Mouse (Mus musculus) liver, postnatal 0 days (tissue): ENCODE results near the gene Lcat. TPM values are rescaled to one million over a fixed set of nuclear protein-coding genes. Genes with fewer than 3 reads are reported as not detected.

Experiments
- ATAC-seq: fragments of 200-750 bp; cut with Nextera tagmentation; 2 replicates; pipeline ENCODE4 v1.8.0; 2017; ENCODE audit warnings: mild to moderate bottlenecking, moderate library complexity
- DNase-seq: peaks from one replicate; pipeline ENCODE4 v3.0.0-alpha.2; 2016
- H3K27ac ChIP-seq: fragments of 300-500 bp; sonication (generic); 2 replicates; pipeline ENCODE4 v1.5.1; 2014; ENCODE audit warnings: antibody characterized with exemption, moderate library complexity, mild to moderate bottlenecking, low read depth
- H3K27me3 ChIP-seq: fragments of 300-500 bp; sonication (generic); 2 replicates; pipeline ENCODE4 v1.6.1; 2014; ENCODE audit warnings: low read length, control low read depth, mixed read lengths; ENCODE audit not compliant: insufficient read depth
- H3K36me3 ChIP-seq: fragments of 300-500 bp; sonication (generic); replicated peaks from 2 replicates; pipeline ENCODE4 v1.6.1; 2014; ENCODE audit warnings: mild to moderate bottlenecking, control low read depth, low read length, moderate library complexity, mixed read lengths; ENCODE audit not compliant: insufficient read depth
- H3K4me1 ChIP-seq: fragments of 300-500 bp; sonication (generic); 2 replicates; pipeline ENCODE4 v1.6.1; 2014; ENCODE audit warnings: antibody characterized with exemption, mild to moderate bottlenecking, control low read depth; ENCODE audit not compliant: insufficient read depth
- H3K4me2 ChIP-seq: fragments of 300-500 bp; sonication (generic); 2 replicates; pipeline ENCODE4 v1.6.1; 2014; ENCODE audit warnings: low read depth, mild to moderate bottlenecking, low read length, moderate library complexity, mixed read lengths
- H3K4me3 ChIP-seq: fragments of 300-500 bp; sonication (generic); 2 replicates; pipeline ENCODE4 v1.5.1; 2014; ENCODE audit warnings: low read depth, low read length
- H3K9ac ChIP-seq: fragments of 300-500 bp; sonication (generic); replicated peaks from 2 replicates; pipeline ENCODE4 v1.6.1; 2014; ENCODE audit warnings: mild to moderate bottlenecking, moderate library complexity
- H3K9me3 ChIP-seq: fragments of 300-500 bp; sonication (generic); 2 replicates; pipeline ENCODE4 v1.6.1; 2016; ENCODE audit warnings: mild to moderate bottlenecking, control low read depth, low read length, mixed read lengths
- CTCF ChIP-seq: sonication (generic); IDR thresholded peaks from 2 replicates; pipeline ENCODE4 v1.5.1; 2016; ENCODE audit warnings: antibody characterized with exemption, low read depth
- EP300 ChIP-seq: IDR thresholded peaks from 2 replicates; pipeline ENCODE4 v1.6.1; 2016; ENCODE audit warnings: antibody characterized with exemption, low read depth, mild to moderate bottlenecking
- WGBS: fragments of 180-500 bp; shearing (Covaris S2); extraction: QIAGEN DNeasy Blood & Tissue Kit; methylation state at CpG from one replicate; pipeline ENCODE4 v1.1.7; 2014; ENCODE audit not compliant: insufficient replicate concordance; 5-methylcytosine and 5-hydroxymethylcytosine counted together
- polyA plus RNA-seq: library from polyadenylated mRNA; unstranded; fragments of >200 nt; fragmentation: Nextera tagmentation; extraction: Ambion mirVana; gene quantifications from 2 replicates; pipeline ENCODE4 v1.2.1, GENCODE M21; 2015

Lcat gene
- polyA plus RNA-seq, 1 experiment from 2014 or later = 322 TPM

DNA sequence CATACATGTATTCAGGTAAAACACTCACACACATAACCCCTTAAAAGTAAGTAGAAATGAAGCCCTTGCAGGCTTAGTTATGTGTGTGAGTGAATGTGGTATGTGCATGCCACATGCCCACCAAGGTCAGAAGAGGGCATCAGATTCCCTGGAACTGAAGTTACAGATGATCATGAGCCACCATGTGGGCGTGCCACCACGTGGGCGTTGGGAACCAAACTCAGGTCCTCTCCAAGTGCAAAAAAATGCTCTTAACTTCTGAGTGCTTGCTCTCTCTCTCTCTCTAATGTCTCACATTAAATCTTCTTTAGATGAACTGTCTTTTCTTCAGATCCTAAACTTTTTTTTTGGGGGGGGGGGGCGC is 4.9 kb downstream of the Lcat start, which contains the start of gene Psmb10:
Gene Psmb10, minus strand, starts transcription at position 139 of the 364 bp plus-strand sequence.
- DNase-seq (peak; percentile 55), ATAC-seq (no peak)
- Histone ChIP-seq H3K4me2 (peak within 1 kb of the TSS; percentile 92), H3K4me1 (peaks cover 14% of the 10 kb centered on the region), H3K4me3 (peak within 1 kb of the TSS; percentile 58), H3K9ac (peak within 1 kb of the TSS; percentile 87), H3K27ac (peak within 1 kb of the TSS; percentile 92), H3K27me3 (no peaks in the 10 kb centered on the region), H3K9me3 (no peaks in the 10 kb centered on the region), H3K36me3 (peaks cover 11% of the 10 kb centered on the region)
- 5% methylated on average over 4 of the region's 4 CpGs for WGBS
- TF ChIP-seq CTCF (peak; percentile 11; the same call in 1 of the 2 replicates), EP300 (no peak)

DNA sequence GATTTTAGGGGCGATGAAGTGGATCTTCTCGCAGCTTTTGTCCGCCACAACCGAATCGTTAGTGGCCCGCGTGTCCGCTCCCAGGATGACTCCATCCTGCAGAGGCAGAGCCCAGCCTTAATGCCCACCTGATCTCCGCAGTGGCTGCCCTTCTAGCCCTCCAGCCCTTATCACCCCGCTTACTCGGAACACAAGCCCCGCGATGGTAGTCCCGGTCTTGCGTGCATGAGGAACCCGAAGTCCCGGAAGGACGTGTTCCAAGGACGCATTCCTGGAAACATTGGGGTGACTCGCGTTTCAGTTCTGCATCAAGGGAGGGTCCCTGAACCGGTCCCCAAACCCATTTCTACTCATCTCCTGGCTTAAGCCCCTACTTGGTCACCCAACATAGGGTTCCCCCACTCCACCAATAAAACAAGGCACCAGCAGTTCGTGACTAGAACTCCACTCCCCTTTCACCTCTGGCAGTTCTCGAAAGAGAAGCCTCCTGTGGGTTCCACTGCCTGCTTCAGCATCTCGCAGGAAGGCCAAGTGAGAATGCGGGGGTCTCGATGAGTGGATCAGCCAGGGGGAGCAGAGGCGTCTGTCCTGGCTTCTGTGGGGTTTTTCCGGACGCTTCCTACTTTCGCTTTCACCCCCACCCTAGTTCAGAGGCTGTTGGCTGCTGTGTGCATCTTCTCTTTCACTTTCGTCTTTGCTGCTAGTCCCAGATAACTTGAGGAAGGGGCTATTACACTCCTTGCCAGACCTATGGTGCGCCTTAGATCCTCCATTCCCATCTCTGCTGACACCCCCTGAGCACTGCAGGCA is 5.5 kb downstream of the Lcat start:
- H3K36me3 ChIP-seq = peaks cover 11% of the 10 kb centered on the region
- no peaks in the 10 kb centered on the region for H3K9me3 ChIP-seq
- WGBS = 0% methylated on average over 33 of the region's 33 CpGs
- H3K9ac ChIP-seq = peak overlapping the region; percentile 87
- peak; percentile 58 for DNase-seq
- H3K4me2 ChIP-seq = peak overlapping the region; percentile 92
- H3K4me1 ChIP-seq = peaks cover 14% of the 10 kb centered on the region
- ATAC-seq = peak; percentile 8
- TF ChIP-seq CTCF (no peak), EP300 (no peak)
- peak overlapping the region; percentile 58 for H3K4me3 ChIP-seq
- peak overlapping the region; percentile 92 for H3K27ac ChIP-seq
- no peaks in the 10 kb centered on the region for H3K27me3 ChIP-seq

DNA sequence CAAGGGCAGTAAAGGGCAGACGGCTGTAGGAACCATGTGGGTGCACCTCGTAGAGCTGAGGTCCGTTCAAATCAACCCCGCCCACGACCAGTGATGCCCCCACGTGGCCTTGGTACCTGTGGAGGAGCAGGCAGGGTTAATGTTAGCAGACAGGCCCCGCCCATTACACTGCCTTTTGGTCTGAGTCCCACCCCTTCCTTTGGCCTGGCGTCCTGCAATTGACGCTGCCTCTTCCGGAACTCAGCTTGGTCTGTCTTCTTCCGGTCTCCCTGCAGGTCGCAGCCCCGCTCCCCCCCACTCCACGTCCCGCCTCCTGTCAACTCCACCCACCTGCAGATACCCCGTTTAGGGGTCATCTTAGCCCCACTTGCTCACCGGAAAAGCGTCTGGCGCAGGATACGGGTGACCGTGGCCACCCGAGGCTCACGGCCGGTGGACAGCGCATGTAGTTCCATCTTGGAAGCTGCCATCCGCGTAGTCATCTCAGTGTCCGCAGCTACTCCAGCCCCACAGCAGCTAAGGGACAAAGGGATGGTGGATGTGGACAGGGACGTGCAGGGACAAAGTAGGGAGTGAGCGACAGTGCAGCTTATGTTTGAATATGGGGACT is 6.2 kb downstream of the Lcat start:
- Histone ChIP-seq H3K27me3 (no peaks in the 10 kb centered on the region), H3K4me1 (peaks cover 14% of the 10 kb centered on the region), H3K36me3 (peaks cover 17% of the 10 kb centered on the region), H3K9me3 (no peaks in the 10 kb centered on the region), H3K4me2 (peak overlapping the region; percentile 92), H3K27ac (peak overlapping the region; percentile 92), H3K4me3 (peak overlapping the region; percentile 58), H3K9ac (peak overlapping the region; percentile 87)
- TF ChIP-seq CTCF = no peak
- TF ChIP-seq EP300 = no peak
- DNase-seq (peak; percentile 90), ATAC-seq (peak; percentile 80)
- under 1% methylated on average over 30 of the region's 30 CpGs for WGBS

DNA sequence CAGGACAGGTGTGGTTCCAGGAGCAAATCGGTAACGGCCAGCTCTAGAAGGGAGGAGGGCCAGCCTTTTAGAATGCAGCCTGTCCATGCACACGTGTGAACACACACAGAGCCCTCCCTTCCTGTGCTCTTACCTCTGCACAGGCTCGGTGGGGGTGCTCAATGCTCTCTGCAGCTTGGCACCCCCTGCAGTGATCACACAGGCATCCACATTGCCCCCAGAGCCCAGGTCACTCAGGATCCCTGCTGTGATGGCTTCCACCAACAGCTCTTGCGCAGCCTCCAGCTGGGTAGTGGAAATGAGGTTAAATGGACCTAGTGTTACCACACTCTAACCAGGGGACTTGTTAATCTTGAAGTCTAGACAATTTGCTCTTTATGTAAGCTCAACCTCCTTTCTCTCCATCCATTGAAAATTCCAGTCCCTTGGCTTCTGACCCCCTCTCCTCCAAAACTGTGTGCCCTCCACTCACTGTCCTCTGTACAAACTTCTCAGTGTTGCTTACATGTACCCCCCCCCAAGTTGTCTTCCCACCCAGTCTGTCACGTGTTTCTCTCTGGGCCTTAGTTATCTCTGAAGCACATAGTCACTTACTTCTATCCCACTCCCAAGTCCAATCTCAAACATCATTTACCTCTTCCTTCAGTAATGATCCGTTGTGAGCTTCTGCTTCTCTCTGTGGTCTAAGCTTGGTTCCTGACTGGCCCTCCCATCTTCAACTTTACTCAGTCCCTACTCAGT is 7.1 kb downstream of the Lcat start:
- Histone ChIP-seq H3K27me3 (no peaks in the 10 kb centered on the region), H3K9ac (peak overlapping the region; percentile 87; the same call in 1 of the 2 replicates), H3K4me2 (peak overlapping the region; percentile 92), H3K4me3 (peak overlapping the region; percentile 58; the same call in 1 of the 2 replicates), H3K9me3 (no peaks in the 10 kb centered on the region), H3K36me3 (peaks cover 21% of the 10 kb centered on the region), H3K27ac (peak overlapping the region; percentile 24; the same call in 1 of the 2 replicates), H3K4me1 (peaks cover 14% of the 10 kb centered on the region)
- WGBS = 34% methylated on average over 7 of the region's 7 CpGs
- ATAC-seq (no peak), DNase-seq (no peak)
- no peak for TF ChIP-seq CTCF
- no peak for TF ChIP-seq EP300

DNA sequence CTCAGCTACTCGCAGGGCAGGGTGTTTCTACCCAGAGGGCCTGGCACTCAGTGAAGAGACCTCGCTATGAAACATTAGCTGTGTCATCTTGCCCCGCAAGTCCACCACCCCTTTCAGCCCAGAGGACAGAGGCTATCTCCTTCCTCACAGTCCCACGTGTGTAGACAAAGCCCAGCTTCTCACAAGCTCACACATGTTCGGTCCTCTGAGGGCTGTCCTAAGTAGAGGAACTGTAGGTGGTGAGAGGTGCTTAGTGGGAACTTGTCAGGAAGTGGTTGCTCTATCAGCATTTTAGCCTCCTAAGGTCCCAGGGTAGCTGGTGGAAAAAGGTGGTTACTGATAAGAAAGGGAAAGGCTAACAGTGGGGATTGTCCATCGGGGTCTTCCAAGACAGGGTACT is 8.1 kb downstream of the Lcat start:
- no peak for ATAC-seq
- peaks cover 25% of the 10 kb centered on the region for H3K36me3 ChIP-seq
- H3K27ac ChIP-seq = no peak overlapping the region
- no peak for DNase-seq
- no peak overlapping the region for H3K4me2 ChIP-seq
- TF ChIP-seq EP300 (no peak), CTCF (no peak)
- H3K27me3 ChIP-seq = no peaks in the 10 kb centered on the region
- H3K9ac ChIP-seq = no peak overlapping the region
- H3K4me1 ChIP-seq = peaks cover 14% of the 10 kb centered on the region
- 36% methylated on average over 6 of the region's 6 CpGs for WGBS
- H3K4me3 ChIP-seq = no peak overlapping the region
- H3K9me3 ChIP-seq = no peaks in the 10 kb centered on the region

DNA sequence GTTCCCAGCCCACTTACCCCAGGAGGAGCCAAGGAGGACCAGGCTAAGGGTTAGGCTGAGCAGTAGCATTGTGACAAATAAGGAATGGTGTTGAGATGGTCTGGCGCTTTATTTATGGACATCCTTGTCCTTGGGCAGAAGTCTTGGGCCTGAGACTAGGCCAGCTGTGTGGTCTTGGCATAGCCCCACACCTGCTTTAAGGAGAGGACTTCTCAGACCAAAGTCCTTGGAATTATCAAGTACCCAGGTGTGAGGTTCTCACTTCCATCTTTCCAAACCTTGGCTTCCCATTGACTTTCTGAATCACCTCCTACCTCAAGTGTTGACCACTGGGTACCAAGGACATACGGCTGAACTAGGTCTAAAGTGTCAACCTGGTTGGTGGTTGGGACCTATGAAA is 9.4 kb downstream of the Lcat start, which contains the start of gene Ctrl:
Gene Ctrl, minus strand, starts transcription at position 101 of the 400 bp plus-strand sequence.
- Histone ChIP-seq H3K9me3 (no peaks in the 10 kb centered on the region), H3K27me3 (no peaks in the 10 kb centered on the region), H3K4me2 (no peak within 1 kb of the TSS), H3K36me3 (peaks cover 28% of the 10 kb centered on the region), H3K4me1 (peaks cover 12% of the 10 kb centered on the region), H3K4me3 (no peak within 1 kb of the TSS), H3K9ac (no peak within 1 kb of the TSS), H3K27ac (no peak within 1 kb of the TSS)
- DNase-seq (no peak), ATAC-seq (no peak)
- WGBS = 82% methylated on average over 2 of the region's 2 CpGs
- TF ChIP-seq CTCF (no peak), EP300 (no peak)
